Mouse (Mus musculus): ENCODE data around the gene Exoc3l.
A peak's percentile ranks its signal among the peaks of the same experiment; 100 is the strongest.

Gene Exoc3l

GRCm38 (mm10) chr8:105326141-105326672, 30.3 kb upstream of the Exoc3l start, which contains the start of the genes Lrrc29 and Tmem208:
Gene Lrrc29, minus strand, starts transcription at chr8:105326278.
Gene Tmem208, plus strand, starts transcription at chr8:105326354.
- DNase-seq (ENCODE audit: low read depth, low spot score) = peak; percentile 97
- no peaks in the 10 kb centered on the region for H3K27me3 ChIP-seq (ENCODE audit: control insufficient read depth, insufficient read depth, low read length, poor library complexity, severe bottlenecking)
- peaks cover 6% of the 10 kb centered on the region for H3K36me3 ChIP-seq (ENCODE audit: control insufficient read depth, insufficient read depth, low read length, poor library complexity, severe bottlenecking)

GRCm38 (mm10) chr8:105325641-105326093, 29.8 kb upstream of the Exoc3l start:
- Histone ChIP-seq H3K36me3 (ENCODE audit: control insufficient read depth, insufficient read depth, low read length, poor library complexity, severe bottlenecking) (peaks cover 6% of the 10 kb centered on the region), H3K27me3 (ENCODE audit: control insufficient read depth, insufficient read depth, low read length, poor library complexity, severe bottlenecking) (no peaks in the 10 kb centered on the region)
- DNase-seq (ENCODE audit: low read depth, low spot score) = no peak

- DNase-seq (ENCODE audit: low read depth, low spot score) = no peak
- Histone ChIP-seq H3K27me3 (ENCODE audit: control insufficient read depth, insufficient read depth, low read length, poor library complexity, severe bottlenecking) (no peaks in the 10 kb centered on the region), H3K36me3 (ENCODE audit: control insufficient read depth, insufficient read depth, low read length, poor library complexity, severe bottlenecking) (peaks cover 3% of the 10 kb centered on the region)
These were observed 27.3 kb upstream of the Exoc3l start for GRCm38 (mm10) chr8:105323183-105323582.

GRCm38 (mm10) chr8:105318662-105319190, 22.8 kb upstream of the Exoc3l start:
- H3K27me3 ChIP-seq (ENCODE audit: control insufficient read depth, insufficient read depth, low read length, poor library complexity, severe bottlenecking) = no peaks in the 10 kb centered on the region
- DNase-seq (ENCODE audit: low read depth, low spot score) = no peak
- H3K36me3 ChIP-seq (ENCODE audit: control insufficient read depth, insufficient read depth, low read length, poor library complexity, severe bottlenecking) = peaks cover 2% of the 10 kb centered on the region; the same call in 1 of the 2 replicates

GRCm38 (mm10) chr8:105317941-105318340, 22.0 kb upstream of the Exoc3l start:
- Histone ChIP-seq H3K27me3 (ENCODE audit: control insufficient read depth, insufficient read depth, low read length, poor library complexity, severe bottlenecking) (no peaks in the 10 kb centered on the region), H3K36me3 (ENCODE audit: control insufficient read depth, insufficient read depth, low read length, poor library complexity, severe bottlenecking) (peaks cover 2% of the 10 kb centered on the region; the same call in 1 of the 2 replicates)
- no peak for DNase-seq (ENCODE audit: low read depth, low spot score)

GRCm38 (mm10) chr8:105315073-105315769, 19.3 kb upstream of the Exoc3l start:
- Histone ChIP-seq H3K36me3 (ENCODE audit: control insufficient read depth, insufficient read depth, low read length, poor library complexity, severe bottlenecking) (peaks cover 2% of the 10 kb centered on the region; the same call in 1 of the 2 replicates), H3K27me3 (ENCODE audit: control insufficient read depth, insufficient read depth, low read length, poor library complexity, severe bottlenecking) (no peaks in the 10 kb centered on the region)
- no peak for DNase-seq (ENCODE audit: low read depth, low spot score)

- H3K27me3 ChIP-seq (ENCODE audit: control insufficient read depth, insufficient read depth, low read length, poor library complexity, severe bottlenecking) = no peaks in the 10 kb centered on the region
- no peak for DNase-seq (ENCODE audit: low read depth, low spot score)
These were observed 17.9 kb upstream of the Exoc3l start for GRCm38 (mm10) chr8:105313622-105314402.

GRCm38 (mm10) chr8:105312891-105313481, 17.1 kb upstream of the Exoc3l start:
- DNase-seq (ENCODE audit: low read depth, low spot score) = no peak
- H3K36me3 ChIP-seq (ENCODE audit: control insufficient read depth, insufficient read depth, low read length, poor library complexity, severe bottlenecking) = peaks cover 3% of the 10 kb centered on the region
- no peaks in the 10 kb centered on the region; the same call in 1 of the 2 replicates for H3K27me3 ChIP-seq (ENCODE audit: control insufficient read depth, insufficient read depth, low read length, poor library complexity, severe bottlenecking)

More at GRCm38 (mm10) chr8:105313622-105314402, 17.9 kb upstream of the Exoc3l start:
- H3K36me3 ChIP-seq (ENCODE audit: control insufficient read depth, insufficient read depth, low read length, poor library complexity, severe bottlenecking) = peaks cover 5% of the 10 kb centered on the region

- Histone ChIP-seq H3K36me3 (ENCODE audit: control insufficient read depth, insufficient read depth, low read length, poor library complexity, severe bottlenecking) (peaks cover 3% of the 10 kb centered on the region), H3K27me3 (ENCODE audit: control insufficient read depth, insufficient read depth, low read length, poor library complexity, severe bottlenecking) (no peaks in the 10 kb centered on the region; the same call in 1 of the 2 replicates)
- DNase-seq (ENCODE audit: low read depth, low spot score) = no peak
These were observed 15.8 kb upstream of the Exoc3l start for GRCm38 (mm10) chr8:105311718-105312117.

GRCm38 (mm10) chr8:105310118-105310517, 14.2 kb upstream of the Exoc3l start:
- no peak for DNase-seq (ENCODE audit: low read depth, low spot score)
- peaks cover 3% of the 10 kb centered on the region for H3K36me3 ChIP-seq (ENCODE audit: control insufficient read depth, insufficient read depth, low read length, poor library complexity, severe bottlenecking)
- no peaks in the 10 kb centered on the region; the same call in 1 of the 2 replicates for H3K27me3 ChIP-seq (ENCODE audit: control insufficient read depth, insufficient read depth, low read length, poor library complexity, severe bottlenecking)

GRCm38 (mm10) chr8:105309142-105309847, 13.4 kb upstream of the Exoc3l start:
- H3K27me3 ChIP-seq (ENCODE audit: control insufficient read depth, insufficient read depth, low read length, poor library complexity, severe bottlenecking) = no peaks in the 10 kb centered on the region; the same call in 1 of the 2 replicates
- DNase-seq (ENCODE audit: low read depth, low spot score) = no peak
- peaks cover 3% of the 10 kb centered on the region for H3K36me3 ChIP-seq (ENCODE audit: control insufficient read depth, insufficient read depth, low read length, poor library complexity, severe bottlenecking)

GRCm38 (mm10) chr8:105308428-105308827, 12.5 kb upstream of the Exoc3l start:
- Histone ChIP-seq H3K36me3 (ENCODE audit: control insufficient read depth, insufficient read depth, low read length, poor library complexity, severe bottlenecking) (peaks cover 4% of the 10 kb centered on the region), H3K27me3 (ENCODE audit: control insufficient read depth, insufficient read depth, low read length, poor library complexity, severe bottlenecking) (no peaks in the 10 kb centered on the region; the same call in 1 of the 2 replicates)
- no peak for DNase-seq (ENCODE audit: low read depth, low spot score)

GRCm38 (mm10) chr8:105307670-105308069, 11.8 kb upstream of the Exoc3l start:
- H3K27me3 ChIP-seq (ENCODE audit: control insufficient read depth, insufficient read depth, low read length, poor library complexity, severe bottlenecking) = no peaks in the 10 kb centered on the region; the same call in 1 of the 2 replicates
- no peak for DNase-seq (ENCODE audit: low read depth, low spot score)
- H3K36me3 ChIP-seq (ENCODE audit: control insufficient read depth, insufficient read depth, low read length, poor library complexity, severe bottlenecking) = peaks cover 6% of the 10 kb centered on the region
